Mouse (Mus musculus): ENCODE measurements around the gene Ugt2a3. TPM values are rescaled to one million over a fixed set of nuclear protein-coding genes. Genes with fewer than 3 reads are reported as not detected.
"Not testable (repeated sequence)": the region's sequence is repeated elsewhere in the genome, so short reads cannot be mapped to it uniquely, and the experiment has no call there.

Ugt2a3 gene
- polyA plus RNA-seq, 1 experiment from 2014 or later = not detected

- H3K27ac ChIP-seq (replicated peaks) = no peak overlapping the region
- no peaks in the 10 kb centered on the region for H3K9me3 ChIP-seq
- no peak overlapping the region for H3K4me3 ChIP-seq
- no peaks in the 10 kb centered on the region for H3K27me3 ChIP-seq (replicated peaks)
- ATAC-seq (ENCODE audit: extremely low read depth, insufficient number of reproducible peaks, low FRiP score, low TSS enrichment) = no peak
- WGBS = 44% methylated on average over 3 of the region's 3 CpGs
- no peak overlapping the region for H3K4me2 ChIP-seq
- H3K36me3 ChIP-seq = no peaks in the 10 kb centered on the region
- H3K4me1 ChIP-seq = no peaks in the 10 kb centered on the region
- no peak overlapping the region for H3K9ac ChIP-seq
Observed at GRCm38 (mm10) chr5:87333584-87333983, 3.4 kb downstream of the Ugt2a3 start.

- no peak overlapping the region for H3K4me2 ChIP-seq
- H3K4me3 ChIP-seq = no peak overlapping the region
- no peaks in the 10 kb centered on the region for H3K36me3 ChIP-seq
- no peak for ATAC-seq (ENCODE audit: extremely low read depth, insufficient number of reproducible peaks, low FRiP score, low TSS enrichment)
- WGBS = 83% methylated on average over 12 of the region's 12 CpGs
- H3K4me1 ChIP-seq = no peaks in the 10 kb centered on the region
- H3K9ac ChIP-seq = no peak overlapping the region
- H3K9me3 ChIP-seq = peaks cover 9% of the 10 kb centered on the region; the same call in 1 of the 2 replicates
- no peak overlapping the region for H3K27ac ChIP-seq (replicated peaks)
- no peaks in the 10 kb centered on the region for H3K27me3 ChIP-seq (replicated peaks)
Observed at GRCm38 (mm10) chr5:87311392-87311791, 25.6 kb downstream of the Ugt2a3 start.

GRCm38 (mm10) chr5:87286180-87286579 is 50.8 kb downstream of the Ugt2a3 start:
- not testable (repeated sequence) for H3K27ac ChIP-seq (replicated peaks); H3K36me3 ChIP-seq; H3K27me3 ChIP-seq (replicated peaks); H3K9me3 ChIP-seq; ATAC-seq (ENCODE audit: extremely low read depth, insufficient number of reproducible peaks, low FRiP score, low TSS enrichment); H3K4me3 ChIP-seq; H3K9ac ChIP-seq; H3K4me1 ChIP-seq; H3K4me2 ChIP-seq
- 70% methylated on average over 4 of the region's 4 CpGs for WGBS

- not testable (repeated sequence) for H3K27ac ChIP-seq (replicated peaks); H3K27me3 ChIP-seq (replicated peaks); H3K4me2 ChIP-seq; H3K4me1 ChIP-seq; H3K4me3 ChIP-seq; H3K9me3 ChIP-seq; ATAC-seq (ENCODE audit: extremely low read depth, insufficient number of reproducible peaks, low FRiP score, low TSS enrichment); H3K36me3 ChIP-seq; H3K9ac ChIP-seq
- WGBS = 78% methylated on average over 4 of the region's 4 CpGs
Observed at GRCm38 (mm10) chr5:87275986-87276385, 61.0 kb downstream of the Ugt2a3 start.

- Histone ChIP-seq H3K4me3 (no peak overlapping the region), H3K4me1 (no peaks in the 10 kb centered on the region), H3K9me3 (peaks cover 9% of the 10 kb centered on the region; the same call in 1 of the 2 replicates), H3K4me2 (no peak overlapping the region), H3K9ac (no peak overlapping the region), H3K36me3 (no peaks in the 10 kb centered on the region), H3K27me3 (replicated peaks) (no peaks in the 10 kb centered on the region), H3K27ac (replicated peaks) (no peak overlapping the region)
- ATAC-seq (ENCODE audit: extremely low read depth, insufficient number of reproducible peaks, low FRiP score, low TSS enrichment) = no peak
- WGBS = 70% methylated on average over 6 of the region's 6 CpGs
Observed at GRCm38 (mm10) chr5:87275581-87275980, 61.4 kb downstream of the Ugt2a3 start.

Other genes starting within 250 kb of the Ugt2a3 start
- gene Ugt2b36, start 244.6 kb downstream of the Ugt2a3 start, polyA plus RNA-seq (2015; fragmentation: Nextera tagmentation; extraction: Ambion mirVana) = 0.46 TPM in 1 of 2 replicates, not detected in the other
- 0.28 TPM in 1 of 2 replicates, not detected in the other for gene Ugt2b5, start 196.9 kb downstream of the Ugt2a3 start, polyA plus RNA-seq (2015; fragmentation: Nextera tagmentation; extraction: Ambion mirVana)
- not detected in 2 replicates for gene Ugt2b37, start 82.4 kb downstream of the Ugt2a3 start, polyA plus RNA-seq (2015; fragmentation: Nextera tagmentation; extraction: Ambion mirVana)
- not detected in 2 replicates for gene Ugt2b38, start 87.0 kb upstream of the Ugt2a3 start, polyA plus RNA-seq (2015; fragmentation: Nextera tagmentation; extraction: Ambion mirVana)
- not detected in 2 replicates for gene Ugt2a2, start 145.1 kb upstream of the Ugt2a3 start, polyA plus RNA-seq (2015; fragmentation: Nextera tagmentation; extraction: Ambion mirVana)
- gene Gm43638, start 149.6 kb upstream of the Ugt2a3 start, polyA plus RNA-seq (2015; fragmentation: Nextera tagmentation; extraction: Ambion mirVana) = not detected in 2 replicates
- not detected in 2 replicates for gene Ugt2a1, start 153.7 kb upstream of the Ugt2a3 start, polyA plus RNA-seq (2015; fragmentation: Nextera tagmentation; extraction: Ambion mirVana)
- not detected in 2 replicates for gene Sult1b1, start 201.0 kb upstream of the Ugt2a3 start, polyA plus RNA-seq (2015; fragmentation: Nextera tagmentation; extraction: Ambion mirVana)
- gene Sult1d1, start 231.8 kb upstream of the Ugt2a3 start, polyA plus RNA-seq (2015; fragmentation: Nextera tagmentation; extraction: Ambion mirVana) = not detected in 2 replicates

Measured in heart, embryonic 13.5 days (tissue).